Mouse (Mus musculus): ENCODE results near the gene C1qtnf7. TPM values are rescaled to one million over a fixed set of nuclear protein-coding genes. Genes with fewer than 3 reads are reported as not detected.

Gene C1qtnf7
- polyA plus RNA-seq, 1 experiment from 2014 or later: 54.2 TPM

DNA sequence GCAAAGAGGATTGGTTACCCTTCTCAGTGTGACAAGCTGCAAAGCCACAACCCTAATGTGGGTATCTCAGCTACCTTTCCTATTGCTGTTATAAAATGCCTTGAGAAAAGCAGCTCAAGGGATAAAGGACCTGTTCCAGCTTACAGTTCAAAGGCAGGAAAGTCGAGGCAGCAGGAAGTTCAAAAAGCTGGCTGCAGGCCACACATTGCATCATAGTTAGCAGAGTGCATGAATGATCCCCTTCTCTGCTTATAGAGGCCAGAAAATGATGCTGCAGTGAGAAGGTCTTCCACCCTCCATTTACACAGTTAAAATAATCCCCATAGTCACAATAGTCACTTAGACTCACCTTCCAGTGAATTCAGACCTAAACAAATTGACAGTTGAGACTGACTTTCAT, 69.1 kb downstream of the C1qtnf7 start:
- ATAC-seq (ENCODE audit: insufficient read depth) (no peak), DNase-seq (peak; percentile 74)
- Histone ChIP-seq H3K27me3 (ENCODE audit: insufficient read depth, low read length) (no peaks in the 10 kb centered on the region), H3K4me3 (ENCODE audit: low read depth, low read length) (no peak overlapping the region), H3K4me2 (no peak overlapping the region), H3K4me1 (ENCODE audit: insufficient read depth) (no peaks in the 10 kb centered on the region), H3K9me3 (ENCODE audit: low read depth, low read length) (no peaks in the 10 kb centered on the region), H3K27ac (ENCODE audit: low read depth) (no peak overlapping the region), H3K9ac (no peak overlapping the region), H3K36me3 (ENCODE audit: insufficient read depth) (no peaks in the 10 kb centered on the region; the same call in 1 of the 2 replicates)
- 12% methylated on average over 1 of the region's 1 CpGs for WGBS
- no peak for TF ChIP-seq CTCF (IDR thresholded peaks at IDR 0.05; ENCODE audit: low read depth)

DNA sequence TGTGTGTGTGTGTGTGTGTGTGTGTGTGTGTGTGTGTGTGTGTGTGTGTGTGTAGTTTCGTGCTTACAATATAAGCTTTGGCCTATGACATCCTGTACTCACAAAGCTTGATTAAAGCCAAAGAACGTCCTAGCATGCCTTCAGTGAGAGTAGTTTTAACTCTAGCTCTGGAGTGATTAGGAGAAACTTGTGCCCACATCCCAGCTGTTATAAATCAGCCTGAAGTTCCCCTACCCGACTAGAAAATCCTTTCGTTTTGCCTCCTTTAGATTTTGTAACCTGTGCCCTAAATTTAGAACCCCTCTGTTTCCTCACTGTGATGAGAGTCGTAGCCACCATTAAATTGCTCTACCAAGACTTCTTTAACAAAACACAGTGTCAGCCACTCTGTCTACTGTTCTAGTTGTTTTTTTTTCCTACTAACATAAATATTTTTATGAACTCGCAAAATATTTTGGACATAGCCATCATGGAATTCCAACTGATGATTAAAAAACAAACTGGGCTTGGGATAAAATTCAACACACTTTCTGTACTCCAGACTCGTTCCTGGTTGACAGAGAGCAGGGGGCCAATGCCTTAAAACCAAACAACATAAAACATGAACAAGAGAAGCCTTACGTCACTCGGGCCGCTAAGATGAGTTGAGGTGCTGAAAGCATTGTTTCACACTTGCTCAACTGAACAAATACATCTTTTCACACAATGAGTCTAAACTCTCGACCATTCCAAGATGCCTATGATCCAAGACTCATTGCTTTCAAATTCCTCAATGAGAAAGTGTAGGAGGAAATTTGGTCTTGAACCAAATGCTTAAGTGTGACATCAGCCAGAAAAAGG, 70.3 kb downstream of the C1qtnf7 start:
- no peak overlapping the region for H3K4me2 ChIP-seq
- TF ChIP-seq CTCF (IDR thresholded peaks at IDR 0.05; ENCODE audit: low read depth): no peak
- 34% methylated on average over 11 of the region's 11 CpGs for WGBS
- DNase-seq: peak; percentile 53
- no peaks in the 10 kb centered on the region for H3K9me3 ChIP-seq (ENCODE audit: low read depth, low read length)
- no peaks in the 10 kb centered on the region for H3K27me3 ChIP-seq (ENCODE audit: insufficient read depth, low read length)
- no peak overlapping the region for H3K4me3 ChIP-seq (ENCODE audit: low read depth, low read length)
- H3K9ac ChIP-seq: no peak overlapping the region
- no peaks in the 10 kb centered on the region for H3K4me1 ChIP-seq (ENCODE audit: insufficient read depth)
- H3K36me3 ChIP-seq (ENCODE audit: insufficient read depth): no peaks in the 10 kb centered on the region; the same call in 1 of the 2 replicates
- no peak for ATAC-seq (ENCODE audit: insufficient read depth)
- H3K27ac ChIP-seq (ENCODE audit: low read depth): 0 out of 2 replicates have a peak overlapping the region, but pooled peaks have one; percentile 30

DNA sequence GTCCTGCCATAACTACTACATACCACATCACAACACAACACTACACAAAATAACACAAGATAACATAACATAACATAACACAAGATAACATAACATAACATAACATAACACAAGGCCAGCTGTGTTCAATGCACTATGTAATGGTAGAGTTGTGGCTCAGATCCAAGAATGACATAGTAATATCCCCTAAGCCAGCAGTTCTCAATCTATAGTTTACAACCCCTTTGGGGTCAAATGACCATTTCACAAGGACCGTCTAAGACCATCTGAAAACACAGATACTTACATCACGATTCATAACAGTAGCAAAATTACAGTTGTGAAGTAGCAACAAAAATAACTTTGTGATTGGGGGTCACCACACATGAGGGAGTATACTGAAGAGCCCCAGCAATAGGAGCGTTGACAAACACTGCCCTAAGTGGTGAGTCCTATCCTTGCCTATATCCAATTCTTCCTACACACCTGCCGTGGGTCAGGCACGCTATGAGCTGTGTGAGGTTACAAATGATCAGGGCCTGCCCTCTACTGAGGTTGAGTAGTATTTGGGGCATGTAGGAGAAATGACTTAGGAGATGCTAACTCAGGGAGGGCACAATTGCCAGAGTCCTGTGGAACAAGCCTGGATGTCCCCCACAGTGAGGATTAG, 73.6 kb downstream of the C1qtnf7 start:
- peak overlapping the region; percentile 63; the same call in 1 of the 2 replicates for H3K27ac ChIP-seq (ENCODE audit: low read depth)
- H3K9ac ChIP-seq: no peak overlapping the region
- H3K36me3 ChIP-seq (ENCODE audit: insufficient read depth): no peaks in the 10 kb centered on the region
- H3K4me2 ChIP-seq: no peak overlapping the region
- ATAC-seq (ENCODE audit: insufficient read depth) (peak; percentile 36; the same call in 1 of the 2 replicates), DNase-seq (peak; percentile 72)
- no peaks in the 10 kb centered on the region for H3K9me3 ChIP-seq (ENCODE audit: low read depth, low read length)
- H3K4me3 ChIP-seq (ENCODE audit: low read depth, low read length): no peak overlapping the region
- WGBS: 62% methylated on average over 5 of the region's 5 CpGs
- H3K4me1 ChIP-seq (ENCODE audit: insufficient read depth): no peaks in the 10 kb centered on the region
- H3K27me3 ChIP-seq (ENCODE audit: insufficient read depth, low read length): no peaks in the 10 kb centered on the region
- TF ChIP-seq CTCF (IDR thresholded peaks at IDR 0.05; ENCODE audit: low read depth): no peak

DNA sequence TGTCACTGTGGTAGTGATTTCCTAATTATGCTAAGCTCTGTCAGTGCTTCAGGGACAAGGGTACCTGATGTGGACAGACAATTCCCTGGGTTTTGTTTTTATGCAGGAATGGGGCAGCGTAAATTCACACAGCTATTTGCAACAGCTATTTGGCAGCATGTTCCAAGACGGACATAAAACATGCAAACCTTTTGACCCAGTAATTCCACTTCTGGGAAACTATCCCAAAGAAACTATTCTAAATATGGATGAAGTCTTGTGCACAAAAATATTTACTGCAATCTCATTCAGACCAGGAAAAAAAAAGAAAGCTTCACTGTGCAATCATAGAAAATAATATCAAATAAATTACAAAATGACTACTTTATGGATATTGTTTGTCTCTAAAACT, 74.1 kb downstream of the C1qtnf7 start:
- TF ChIP-seq CTCF (IDR thresholded peaks at IDR 0.05; ENCODE audit: low read depth): no peak
- Histone ChIP-seq H3K9me3 (ENCODE audit: low read depth, low read length) (no peaks in the 10 kb centered on the region), H3K4me2 (no peak overlapping the region), H3K4me1 (ENCODE audit: insufficient read depth) (no peaks in the 10 kb centered on the region), H3K27ac (ENCODE audit: low read depth) (peak overlapping the region; percentile 63; the same call in 1 of the 2 replicates), H3K9ac (no peak overlapping the region), H3K4me3 (ENCODE audit: low read depth, low read length) (no peak overlapping the region), H3K27me3 (ENCODE audit: insufficient read depth, low read length) (no peaks in the 10 kb centered on the region), H3K36me3 (ENCODE audit: insufficient read depth) (no peaks in the 10 kb centered on the region)
- no peak for ATAC-seq (ENCODE audit: insufficient read depth)
- DNase-seq: peak; percentile 82
- 35% methylated on average over 2 of the region's 2 CpGs for WGBS

DNA sequence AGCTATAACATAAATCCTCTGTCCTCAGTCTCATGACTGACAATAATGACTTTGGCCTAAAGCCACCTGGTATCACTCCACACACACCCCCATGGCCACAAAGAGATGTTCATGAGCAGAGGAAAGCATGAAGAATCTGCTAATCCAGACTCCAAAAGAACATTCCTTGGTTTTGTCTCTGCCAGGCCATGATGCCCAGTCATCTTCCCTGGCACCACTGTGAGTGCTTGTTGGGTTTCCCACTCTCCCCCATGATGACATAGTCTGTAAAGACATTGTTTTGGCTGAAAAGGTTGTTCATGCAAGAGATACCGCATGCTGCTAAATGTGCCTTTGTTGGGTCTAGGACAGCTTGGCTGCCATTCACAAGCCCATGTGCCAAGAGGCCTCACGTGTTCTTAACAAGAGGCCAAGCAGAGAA, 75.0 kb downstream of the C1qtnf7 start:
- no peak for TF ChIP-seq CTCF (IDR thresholded peaks at IDR 0.05; ENCODE audit: low read depth)
- no peaks in the 10 kb centered on the region for H3K27me3 ChIP-seq (ENCODE audit: insufficient read depth, low read length)
- no peaks in the 10 kb centered on the region for H3K4me1 ChIP-seq (ENCODE audit: insufficient read depth)
- no peak overlapping the region for H3K4me3 ChIP-seq (ENCODE audit: low read depth, low read length)
- H3K9ac ChIP-seq: no peak overlapping the region
- no peaks in the 10 kb centered on the region for H3K36me3 ChIP-seq (ENCODE audit: insufficient read depth)
- H3K4me2 ChIP-seq: no peak overlapping the region
- H3K9me3 ChIP-seq (ENCODE audit: low read depth, low read length): no peaks in the 10 kb centered on the region
- no peak overlapping the region for H3K27ac ChIP-seq (ENCODE audit: low read depth)
- WGBS: 72% methylated on average over 2 of the region's 2 CpGs
- ATAC-seq (ENCODE audit: insufficient read depth): no peak
- peak; percentile 45 for DNase-seq

DNA sequence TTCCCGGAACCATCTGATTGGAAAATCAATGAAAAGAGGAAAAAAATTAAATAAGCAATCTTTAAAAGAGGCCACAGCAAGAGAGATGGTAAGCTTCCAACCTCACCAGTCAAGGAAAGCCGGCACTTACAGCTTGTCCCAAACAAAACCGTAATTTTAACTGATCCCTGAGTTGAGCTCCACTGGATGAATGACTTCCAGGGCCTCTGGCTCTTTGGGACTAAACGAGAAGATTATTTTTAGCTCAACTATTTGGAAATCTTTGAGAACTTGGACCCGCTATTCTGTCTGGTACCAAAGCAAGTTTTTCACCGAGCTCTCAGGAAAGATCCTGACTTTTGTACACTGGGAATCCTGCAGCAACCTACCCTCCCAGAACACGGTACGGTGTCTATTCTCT, 86.3 kb downstream of the C1qtnf7 start:
- H3K9ac ChIP-seq: no peak overlapping the region
- no peak overlapping the region for H3K4me2 ChIP-seq
- no peak for TF ChIP-seq CTCF (IDR thresholded peaks at IDR 0.05; ENCODE audit: low read depth)
- H3K36me3 ChIP-seq (ENCODE audit: insufficient read depth): no peaks in the 10 kb centered on the region
- no peaks in the 10 kb centered on the region for H3K4me1 ChIP-seq (ENCODE audit: insufficient read depth)
- no peak overlapping the region for H3K4me3 ChIP-seq (ENCODE audit: low read depth, low read length)
- no peak for ATAC-seq (ENCODE audit: insufficient read depth)
- no peak for DNase-seq
- WGBS: 80% methylated on average over 8 of the region's 8 CpGs
- H3K9me3 ChIP-seq (ENCODE audit: low read depth, low read length): no peaks in the 10 kb centered on the region
- H3K27me3 ChIP-seq (ENCODE audit: insufficient read depth, low read length): no peaks in the 10 kb centered on the region
- no peak overlapping the region for H3K27ac ChIP-seq (ENCODE audit: low read depth)

DNA sequence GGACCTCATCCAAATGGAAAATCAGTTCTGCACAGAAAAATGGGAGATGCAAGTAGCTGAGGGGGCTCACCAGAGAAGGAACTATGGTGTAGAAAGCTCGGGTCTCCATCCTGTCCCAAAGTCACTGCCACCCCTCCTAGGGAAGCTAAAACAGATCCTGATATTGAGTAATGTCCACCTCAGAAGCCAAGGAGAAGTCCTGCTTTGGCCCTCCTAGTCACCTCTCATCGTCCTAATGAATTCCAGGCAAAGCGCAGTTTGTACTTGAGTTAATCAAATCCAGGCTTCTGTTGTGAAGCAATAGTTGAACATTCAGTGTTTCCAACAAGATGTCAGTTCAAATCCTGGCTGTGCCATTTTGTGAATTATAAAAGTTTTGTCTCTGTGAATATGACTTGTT, 87.2 kb downstream of the C1qtnf7 start:
- no peak for TF ChIP-seq CTCF (IDR thresholded peaks at IDR 0.05; ENCODE audit: low read depth)
- Histone ChIP-seq H3K4me3 (ENCODE audit: low read depth, low read length) (no peak overlapping the region), H3K4me2 (no peak overlapping the region), H3K4me1 (ENCODE audit: insufficient read depth) (no peaks in the 10 kb centered on the region), H3K9ac (no peak overlapping the region), H3K27me3 (ENCODE audit: insufficient read depth, low read length) (no peaks in the 10 kb centered on the region), H3K27ac (ENCODE audit: low read depth) (no peak overlapping the region), H3K9me3 (ENCODE audit: low read depth, low read length) (no peaks in the 10 kb centered on the region), H3K36me3 (ENCODE audit: insufficient read depth) (no peaks in the 10 kb centered on the region)
- WGBS: 92% methylated on average over 3 of the region's 3 CpGs
- no peak for DNase-seq
- ATAC-seq (ENCODE audit: insufficient read depth): no peak

All from lung, embryonic 14.5 days (tissue).